Mouse (Mus musculus) bone marrow, adult 2 months (tissue): ENCODE data around the gene Anxa9.

Experiments used
- CTCF ChIP-seq: fragments of 200-500 bp; IDR thresholded peaks from 2 replicates; pipeline ENCODE4 v1.5.1; 2011; ENCODE audit warnings: low read length, control low read depth; ENCODE audit not compliant: control insufficient read depth, insufficient read depth
- POLR2A ChIP-seq: fragments of 200-500 bp; IDR thresholded peaks from 2 replicates; pipeline ENCODE4 v1.6.1; 2011; ENCODE audit warnings: low read depth, mild to moderate bottlenecking, control low read depth, low read length, borderline replicate concordance; ENCODE audit not compliant: control insufficient read depth

GRCm38 (mm10) chr3:95294718-95295117, 12.3 kb downstream of the Anxa9 start:
- TF ChIP-seq POLR2A = no peak
- no peak for TF ChIP-seq CTCF
